Mouse (Mus musculus): ENCODE measurements at regions not wholly inside any gene's neighbourhood (a gene's known extent, or its start where the extent isn't known, plus 50 kb on each side); places are given as distances from the start of the nearest gene placed in this dataset.

GRCm38 (mm10) chr12:16015596-16015995, 198.9 kb upstream of the Trib2 start:
- peak; percentile 31 for DNase-seq (ENCODE audit: low spot score)

- DNase-seq (ENCODE audit: low spot score): no peak
Measured at GRCm38 (mm10) chr12:16014679-16015078, 198.0 kb upstream of the Trib2 start.

DNA sequence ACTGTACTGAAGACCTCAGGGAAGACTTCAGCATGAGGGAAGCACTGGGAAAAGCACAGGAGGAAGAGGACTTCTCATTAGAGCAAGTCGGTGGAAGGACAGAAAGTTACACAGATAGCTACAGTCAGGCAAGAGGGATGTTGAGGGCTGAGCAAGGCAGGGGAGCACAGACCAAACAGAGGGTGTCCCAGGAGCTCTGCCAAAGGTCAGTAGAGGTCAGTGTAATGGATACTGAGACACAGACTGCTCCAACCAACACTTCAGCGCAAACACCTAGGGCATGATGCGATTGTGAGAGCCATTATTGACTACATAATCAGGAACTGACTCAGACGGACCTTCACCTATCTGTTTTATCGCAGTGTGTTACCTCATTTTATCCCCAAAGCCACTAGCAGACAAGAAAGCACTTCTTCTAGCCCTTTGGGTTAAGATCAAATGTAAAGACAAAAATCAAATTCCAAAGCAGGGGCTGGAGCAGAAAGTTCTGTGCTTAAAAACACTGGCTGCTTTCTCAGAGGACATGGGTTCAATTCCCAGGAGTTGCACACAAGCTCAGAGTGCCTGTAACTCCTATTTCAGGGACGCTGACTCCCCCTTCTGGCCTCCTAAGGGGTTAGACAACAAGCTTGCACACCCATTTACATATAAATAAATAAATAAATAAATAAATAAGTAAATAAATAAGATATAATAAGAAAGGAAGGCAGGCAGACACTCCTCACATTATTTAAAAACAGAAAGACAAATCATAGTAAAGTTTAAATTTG, 197.3 kb upstream of the Trib2 start:
- no peak for DNase-seq (ENCODE audit: low spot score)

GRCm38 (mm10) chr12:16013354-16013753, 196.6 kb upstream of the Trib2 start:
- no peak for DNase-seq (ENCODE audit: low spot score)

- no peak for DNase-seq (ENCODE audit: low spot score)
Measured at GRCm38 (mm10) chr12:16012081-16012480, 195.4 kb upstream of the Trib2 start.

DNA sequence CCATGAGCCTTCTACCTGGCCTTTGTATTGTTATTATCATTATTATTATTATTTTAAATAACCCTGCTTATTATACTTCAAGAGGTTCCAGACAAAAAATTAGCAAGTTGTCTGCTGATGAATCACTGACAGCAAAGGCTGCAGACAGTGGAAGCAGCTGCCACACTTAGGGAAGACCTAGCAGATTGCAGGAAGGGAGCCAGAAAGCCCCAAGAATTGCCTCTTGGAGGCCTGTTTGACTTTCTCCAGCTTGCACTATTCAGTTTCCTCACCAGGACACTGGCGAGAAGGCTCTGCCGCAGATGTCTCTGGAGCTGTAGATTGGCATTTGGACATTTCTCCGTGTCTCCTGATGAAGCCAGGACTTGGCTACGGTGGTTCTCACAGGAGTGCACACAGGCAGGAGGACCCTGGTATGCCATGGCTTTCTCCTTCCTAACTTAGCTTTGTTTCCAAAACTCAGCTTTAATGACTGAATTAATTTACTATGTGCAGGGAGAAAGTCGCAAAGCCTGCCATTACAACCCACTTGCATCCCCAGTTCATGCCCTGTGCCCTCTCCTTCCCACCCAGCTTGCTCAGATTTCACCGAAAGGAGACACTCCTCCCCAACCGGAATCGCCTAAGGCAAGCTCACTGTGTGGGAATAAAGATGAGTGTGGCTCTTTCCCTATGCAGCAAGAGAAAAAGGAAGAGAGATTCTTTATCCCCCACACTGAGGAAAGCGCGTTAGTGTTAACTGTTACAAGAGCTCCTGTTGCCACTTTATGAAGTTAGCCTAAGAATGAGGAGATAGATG, 193.3 kb upstream of the Trib2 start:
- DNase-seq (ENCODE audit: low spot score): no peak

- no peak for DNase-seq (ENCODE audit: low spot score)
Measured at GRCm38 (mm10) chr12:16008763-16009515, 192.2 kb upstream of the Trib2 start.

GRCm38 (mm10) chr12:16008261-16008660, 191.5 kb upstream of the Trib2 start:
- no peak for DNase-seq (ENCODE audit: low spot score)

- DNase-seq (ENCODE audit: low spot score): no peak
Measured at GRCm38 (mm10) chr12:16006688-16007087, 190.0 kb upstream of the Trib2 start.

DNA sequence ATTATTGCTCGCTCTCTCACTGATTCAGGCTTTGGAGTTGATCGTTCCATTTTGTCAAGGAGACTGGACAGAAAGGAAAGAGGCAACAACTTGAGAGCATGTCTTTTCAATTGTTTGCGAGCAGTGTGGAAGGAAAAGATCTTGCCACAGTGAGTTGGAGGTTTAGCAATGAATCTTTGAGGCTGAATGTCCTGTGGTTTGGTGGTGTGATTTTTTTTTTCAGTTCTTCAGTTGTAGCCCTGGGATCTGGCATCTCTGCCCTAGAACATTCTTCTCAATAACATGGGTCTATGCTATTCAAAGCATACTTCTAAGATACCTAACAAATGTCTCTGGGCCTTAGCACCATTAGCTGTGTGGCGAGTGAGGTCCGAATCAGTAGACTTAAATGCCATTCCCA, 189.6 kb upstream of the Trib2 start:
- no peak for DNase-seq (ENCODE audit: low spot score)

GRCm38 (mm10) chr12:16001811-16002210, 185.1 kb upstream of the Trib2 start:
- no peak for DNase-seq (ENCODE audit: low spot score)

GRCm38 (mm10) chr12:16001225-16001624, 184.5 kb upstream of the Trib2 start:
- DNase-seq (ENCODE audit: low spot score): no peak

DNA sequence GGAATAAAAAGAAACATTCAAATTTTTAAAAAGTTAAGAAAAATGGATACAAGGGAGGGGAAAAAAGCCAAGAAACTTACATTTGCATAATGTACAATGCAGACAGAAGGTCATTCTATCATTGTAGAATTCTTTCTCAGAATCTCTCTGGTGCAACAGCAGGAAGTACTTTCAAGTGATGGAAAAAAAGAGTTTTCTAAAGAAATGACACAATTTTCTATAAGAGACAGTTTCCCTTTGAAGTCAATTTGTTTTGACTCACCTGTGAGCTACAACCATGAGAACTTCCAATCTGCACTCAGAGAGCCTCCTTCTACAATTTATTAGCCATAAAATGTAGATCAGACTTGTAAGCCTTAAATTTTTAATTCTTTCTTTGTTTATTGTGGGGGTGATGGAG, 181.6 kb upstream of the Trib2 start:
- no peak for DNase-seq (ENCODE audit: low spot score)

DNA sequence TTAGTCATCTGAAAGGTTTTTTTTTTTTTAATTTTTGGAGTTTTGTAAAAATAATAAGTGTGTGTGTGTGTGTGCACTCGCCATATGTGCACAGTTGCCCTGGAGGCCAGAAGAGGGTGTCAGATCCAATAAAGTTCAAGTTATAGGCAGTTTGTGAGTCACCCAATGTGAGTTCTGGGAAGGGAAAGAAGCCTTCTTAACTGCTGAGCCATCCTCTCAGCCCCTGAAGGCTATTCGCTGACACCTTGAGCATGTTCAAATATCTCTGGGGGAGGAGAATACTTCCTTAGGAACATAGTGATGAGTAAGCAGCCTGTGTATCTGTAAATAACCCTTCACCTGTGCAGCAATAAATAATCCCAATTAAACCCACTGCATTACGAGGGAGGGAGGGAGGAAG, 177.1 kb upstream of the Trib2 start:
- DNase-seq (ENCODE audit: low spot score): no peak

GRCm38 (mm10) chr12:15986351-15986750, 169.6 kb upstream of the Trib2 start:
- DNase-seq (ENCODE audit: low spot score): no peak

GRCm38 (mm10) chr12:15985649-15986048, 168.9 kb upstream of the Trib2 start:
- no peak for DNase-seq (ENCODE audit: low spot score)

DNA sequence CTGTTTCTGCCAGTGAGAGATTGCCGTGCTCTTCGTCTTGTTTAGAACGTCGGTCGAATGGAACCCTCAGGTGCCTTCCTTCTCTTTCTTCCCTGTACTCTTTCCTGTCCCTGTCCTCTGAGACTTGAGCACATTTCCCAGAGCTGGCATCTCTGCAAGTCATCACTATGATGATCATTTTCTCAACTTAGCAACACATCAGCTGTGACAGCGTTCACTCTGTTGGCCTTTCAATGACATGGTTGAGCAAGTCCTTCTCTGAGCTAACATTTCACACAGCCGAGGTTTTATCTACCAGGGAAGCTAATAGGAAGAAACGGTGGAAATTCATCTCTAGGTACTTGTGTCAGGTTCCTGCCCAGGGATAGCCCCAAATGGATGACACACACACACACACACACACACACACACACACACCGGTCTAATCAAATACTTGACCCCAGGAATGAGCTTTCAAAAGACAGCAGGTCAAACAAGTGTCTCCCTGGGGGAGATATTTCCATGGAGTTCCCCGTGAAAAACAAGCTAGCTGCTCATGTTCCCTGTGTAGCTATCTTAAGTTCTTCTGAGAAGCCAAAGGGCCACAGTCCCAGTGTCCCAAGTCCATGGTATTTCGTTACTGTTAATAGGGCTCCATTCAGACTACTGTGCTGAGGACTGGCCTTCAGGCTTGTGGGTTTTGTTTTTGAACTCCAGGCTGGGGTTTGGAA, 167.0 kb upstream of the Trib2 start:
- no peak for DNase-seq (ENCODE audit: low spot score)

DNA sequence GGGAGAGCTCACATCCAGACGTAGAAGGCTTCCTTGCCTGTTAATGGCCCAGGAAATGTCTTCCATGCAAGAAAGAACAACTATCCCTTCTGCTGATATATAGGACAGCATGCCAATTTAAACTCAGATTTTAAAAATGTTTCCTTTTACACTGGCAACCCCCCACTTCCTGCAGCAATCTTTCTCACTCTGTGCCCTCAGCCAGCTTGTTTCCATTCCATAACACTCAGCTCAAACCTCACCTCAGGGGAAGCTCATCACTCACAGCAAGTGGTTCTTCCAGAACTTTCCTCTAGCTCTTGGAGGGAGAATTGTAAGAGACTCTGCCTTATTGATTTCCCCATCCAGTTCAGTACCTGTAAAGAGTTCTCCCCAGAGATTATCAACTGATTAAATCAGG, 165.0 kb upstream of the Trib2 start:
- DNase-seq (ENCODE audit: low spot score): no peak

GRCm38 (mm10) chr12:15979233-15979632, 162.5 kb upstream of the Trib2 start:
- DNase-seq (ENCODE audit: low spot score): no peak

GRCm38 (mm10) chr12:15971786-15972185, 155.1 kb upstream of the Trib2 start:
- DNase-seq (ENCODE audit: low spot score): no peak

DNA sequence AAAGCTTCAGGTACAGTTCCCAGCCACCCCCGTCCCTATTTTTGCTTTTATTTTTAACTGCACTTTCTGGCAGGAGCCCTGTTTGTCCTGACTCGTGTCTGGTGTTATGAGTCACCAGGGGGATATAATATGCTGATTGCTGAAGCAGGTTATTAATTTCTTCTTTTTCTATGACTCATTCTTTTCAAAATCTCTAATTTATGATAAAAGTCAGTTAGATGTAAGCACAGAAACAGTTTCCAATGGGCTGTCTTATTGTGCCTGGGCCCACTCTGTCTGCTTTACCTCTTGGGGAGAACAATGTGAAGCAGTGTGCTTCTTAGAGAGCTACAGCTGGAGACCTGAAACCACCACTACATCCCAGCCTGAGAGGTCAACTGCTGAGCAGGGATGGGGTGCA, 153.5 kb upstream of the Trib2 start:
- no peak for DNase-seq (ENCODE audit: low spot score)

DNA sequence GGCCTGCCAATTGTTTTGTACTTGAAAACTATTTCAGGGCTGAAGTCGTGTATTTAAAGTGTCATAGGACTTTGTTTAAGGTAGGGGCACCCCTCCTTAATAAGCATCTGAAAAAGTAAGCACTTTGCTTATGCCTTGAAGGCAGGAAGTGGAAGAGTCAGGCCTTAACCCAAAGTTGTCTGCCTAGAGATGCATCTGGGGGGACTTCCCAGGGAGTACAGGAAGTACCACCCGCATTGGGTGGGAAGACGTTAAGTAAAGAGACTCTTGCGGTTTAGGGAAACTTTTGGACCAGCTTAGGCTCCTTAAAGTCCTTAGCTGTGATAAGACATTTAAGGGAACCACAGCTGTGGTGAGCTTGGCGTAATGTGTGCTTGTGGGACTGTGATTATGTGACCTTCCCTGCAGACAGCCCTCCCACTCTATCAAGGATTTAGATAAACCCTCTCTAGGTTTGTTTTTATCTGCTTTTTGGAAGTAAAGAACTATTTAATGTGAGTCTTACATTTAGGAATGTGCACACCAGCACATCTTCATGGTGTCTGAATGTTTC, 150.9 kb upstream of the Trib2 start:
- DNase-seq (ENCODE audit: low spot score): peak; percentile 61

All from ovary, adult 18-20 months (tissue).